Mouse (Mus musculus): ENCODE results near the gene Gm49321.
A peak's percentile ranks its signal among the peaks of the same experiment; 100 is the strongest.

The Gm49321 gene

GRCm38 (mm10) chr12:74014739-74015270 lies 77.4 kb downstream of the Gm49321 start:
- DNase-seq: peak; percentile 51 to 56

GRCm38 (mm10) chr12:74015491-74015890 lies 78.0 kb downstream of the Gm49321 start:
- DNase-seq: no peak
